Mouse (Mus musculus) G1E-ER4 (cell line): ENCODE data around the gene Tcta. TPM values are rescaled to one million over a fixed set of nuclear protein-coding genes. Genes with fewer than 3 reads are reported as not detected.

ENCODE experiments used
- GATA1 ChIP-seq: IDR thresholded peaks from one replicate; pipeline ENCODE4 v1.8.0; 2012; ENCODE audit warnings: low read length, inconsistent platforms
- polyA plus RNA-seq: library from polyadenylated mRNA; stranded (reverse); fragments of >175 nt; gene quantifications from 2 replicates; pipeline ENCODE4 v1.2.3, GENCODE M21; 2012

The Tcta gene
- 1.4 and 2.4 TPM in 2 replicates for polyA plus RNA-seq

DNA sequence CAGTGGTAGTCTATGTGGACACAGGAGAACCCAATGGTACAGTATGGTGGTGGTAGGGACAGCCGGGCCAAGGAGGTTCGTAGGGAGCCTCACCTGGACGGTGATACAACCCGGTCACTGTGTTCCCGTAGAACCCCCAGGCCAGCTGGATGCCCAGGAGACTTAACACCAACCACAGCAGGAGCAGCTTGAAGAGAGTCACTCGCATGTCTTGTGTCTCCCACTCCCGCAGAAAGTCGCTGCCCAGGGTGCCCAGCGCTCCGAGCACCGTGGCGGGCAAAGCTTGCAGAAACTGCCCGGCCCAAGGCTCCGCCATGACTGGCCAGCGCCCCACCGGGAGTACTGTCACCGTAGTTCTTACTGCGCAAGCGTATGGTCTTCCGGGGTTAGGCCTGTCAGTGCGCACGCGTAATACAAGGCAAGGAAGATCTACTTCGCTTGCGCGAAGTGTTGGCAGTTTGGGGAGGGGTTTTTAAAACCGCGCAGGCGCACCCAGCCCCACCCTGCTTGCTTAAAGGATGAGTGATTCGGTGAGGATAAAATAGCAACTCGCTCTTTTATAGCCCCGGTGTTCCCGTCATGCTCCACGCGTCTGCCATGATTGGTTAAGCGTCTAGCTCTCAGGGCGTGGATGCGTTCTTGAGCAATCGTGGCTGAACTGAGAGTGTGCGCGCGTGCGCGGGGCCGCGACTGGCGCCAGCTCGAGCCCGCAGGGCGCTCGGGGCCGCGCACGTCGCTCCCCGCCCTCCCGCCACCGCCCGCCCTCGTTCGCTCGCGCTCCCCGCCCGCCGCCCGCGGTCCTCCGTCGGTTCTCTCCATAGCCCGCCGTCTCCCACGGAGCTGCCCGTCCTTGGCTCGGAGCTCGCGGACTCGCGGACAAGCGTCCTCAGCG lies at the start of gene Tcta, which contains the start of gene Rhoa:
Tcta (minus strand) TSS at position 532 of the 892 bp plus-strand sequence.
Rhoa (plus strand) TSS at position 501 of the 892 bp plus-strand sequence.
- no peak for TF ChIP-seq GATA1

DNA sequence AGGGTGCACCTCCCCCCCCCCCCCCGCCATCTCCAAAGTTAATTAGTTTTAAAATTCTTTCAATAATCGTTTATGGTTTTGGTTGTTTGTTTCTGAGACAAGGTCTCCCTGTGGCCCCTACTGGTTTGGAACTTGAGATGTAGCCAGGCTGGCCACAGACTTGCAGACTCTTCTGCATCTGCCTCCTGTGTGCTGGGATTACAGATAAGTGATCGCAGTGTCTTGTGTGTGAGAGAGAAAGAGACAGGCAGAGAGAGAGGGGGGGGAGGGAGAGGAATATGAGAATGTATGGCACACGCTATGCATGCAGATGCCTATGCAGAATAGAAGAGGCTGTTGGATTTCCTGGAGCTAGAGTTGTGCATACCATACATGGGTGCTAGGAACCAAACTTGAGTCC lies 43.8 kb upstream of the Tcta start:
- no peak for TF ChIP-seq GATA1

DNA sequence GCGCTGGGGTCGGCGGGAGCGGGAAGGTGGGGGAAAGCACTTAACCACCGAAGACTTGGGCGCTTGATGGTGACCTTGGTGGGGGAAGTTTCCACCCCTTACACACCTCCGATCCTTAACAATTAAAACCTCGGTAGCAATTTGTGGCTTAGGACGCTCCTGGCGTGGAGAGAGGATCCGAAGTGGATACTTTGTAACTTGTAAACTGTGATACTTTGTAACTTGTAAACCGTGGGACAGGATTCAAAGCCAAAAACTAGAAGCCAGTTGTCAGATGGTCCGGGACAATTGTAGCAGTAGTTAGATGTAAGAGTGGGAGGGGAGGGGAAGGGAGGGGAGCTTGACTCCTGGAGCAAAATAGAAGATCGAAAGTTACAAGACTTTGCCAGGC lies 42.3 kb upstream of the Tcta start:
- TF ChIP-seq GATA1: no peak

GRCm38 (mm10) chr9:108347540-108348289 lies 41.8 kb upstream of the Tcta start, which contains the start of gene Usp4:
Gene Usp4 (plus strand): TSS chr9:108347853.
- TF ChIP-seq GATA1: no peak

DNA sequence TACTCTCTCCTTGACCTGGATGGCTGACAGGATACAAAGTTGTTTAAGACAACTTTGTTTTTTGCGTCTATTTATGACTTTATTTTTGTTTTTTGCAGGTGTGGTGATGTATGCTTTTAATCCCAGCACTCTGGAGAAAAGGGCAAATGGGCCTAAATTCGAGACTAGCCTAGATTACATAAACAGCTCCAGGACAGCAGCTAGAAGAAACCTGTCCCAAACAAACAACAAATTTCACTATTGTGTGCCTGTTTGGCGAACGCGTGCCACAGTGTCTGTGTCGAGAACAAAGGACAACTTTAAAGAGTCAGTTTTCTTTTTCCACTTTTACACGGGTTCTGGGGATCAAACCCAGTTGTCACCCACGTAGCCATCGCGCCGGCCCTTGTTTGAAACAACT lies 41.1 kb upstream of the Tcta start:
- no peak for TF ChIP-seq GATA1

GRCm38 (mm10) chr9:108344471-108344870 lies 38.5 kb upstream of the Tcta start:
- no peak for TF ChIP-seq GATA1

DNA sequence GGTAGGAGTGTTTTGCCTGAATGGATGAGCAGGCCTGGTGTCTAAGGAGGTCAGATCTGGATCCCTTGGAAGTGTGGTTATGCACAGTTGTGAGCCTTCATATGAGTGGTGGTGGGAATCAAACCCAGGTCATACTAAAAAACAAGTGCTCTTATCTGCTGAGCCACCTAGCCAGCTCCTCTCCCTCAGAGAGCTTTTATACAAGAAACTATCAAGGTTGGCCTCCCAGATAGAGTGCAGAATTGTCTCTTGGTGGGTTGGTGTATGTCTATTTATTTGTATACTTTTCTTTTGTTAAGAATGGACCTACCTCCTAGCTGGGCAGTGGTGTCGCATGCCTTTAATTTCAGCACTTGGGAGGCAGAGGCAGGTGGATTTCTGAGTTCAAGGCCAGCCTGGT lies 37.9 kb upstream of the Tcta start:
- TF ChIP-seq GATA1: no peak

- no peak for TF ChIP-seq GATA1
These were observed 37.4 kb upstream of the Tcta start for GRCm38 (mm10) chr9:108343331-108343730.

DNA sequence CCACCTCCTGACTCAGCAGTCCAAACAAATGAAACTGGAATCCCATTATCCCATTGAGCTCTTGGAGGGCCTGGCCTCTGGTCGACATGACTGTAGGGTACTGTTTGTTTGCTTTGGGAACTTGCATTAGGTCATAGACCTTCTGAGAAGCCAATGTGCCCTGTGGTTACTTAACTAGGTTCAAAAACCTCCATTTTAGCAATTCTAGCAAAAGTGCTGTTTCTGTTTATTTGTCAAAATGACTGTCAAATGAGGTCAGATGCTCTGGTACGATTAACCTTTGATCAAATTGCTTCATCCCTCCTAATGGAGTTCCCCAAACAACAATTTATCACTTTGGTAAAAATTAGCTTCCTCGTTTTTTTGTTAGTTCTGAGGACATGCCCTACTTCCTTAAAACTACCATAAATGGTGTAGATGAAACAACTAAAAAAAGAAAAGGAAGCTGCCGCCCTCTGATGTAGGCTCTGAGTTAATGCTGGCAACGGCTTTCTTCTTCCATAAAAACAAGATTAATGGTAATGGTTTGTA lies 36.4 kb upstream of the Tcta start:
- TF ChIP-seq GATA1: no peak

- TF ChIP-seq GATA1: no peak
These were observed 35.8 kb upstream of the Tcta start for GRCm38 (mm10) chr9:108341801-108342200.

GRCm38 (mm10) chr9:108341139-108341475 lies 35.1 kb upstream of the Tcta start:
- no peak for TF ChIP-seq GATA1

GRCm38 (mm10) chr9:108340258-108341138 lies 34.5 kb upstream of the Tcta start:
- TF ChIP-seq GATA1: peak; percentile 42

GRCm38 (mm10) chr9:108339886-108340257 lies 33.9 kb upstream of the Tcta start:
- no peak for TF ChIP-seq GATA1

- no peak for TF ChIP-seq GATA1
These were observed 33.2 kb upstream of the Tcta start, which contains the start of gene Gpx1 for GRCm38 (mm10) chr9:108338886-108339781. Gene Gpx1 (plus strand): TSS chr9:108338903.
